Mouse (Mus musculus): ENCODE results near the gene Arhgef33. TPM values are rescaled to one million over a fixed set of nuclear protein-coding genes. Genes with fewer than 3 reads are reported as not detected.

Arhgef33 gene
- polyA plus RNA-seq, 1 experiment from 2014 or later: 1.5 TPM

- Histone ChIP-seq H3K4me3 (no peak overlapping the region), H3K9me3 (no peaks in the 10 kb centered on the region)
- 94% methylated on average over 5 of the region's 5 CpGs for WGBS
Measured at GRCm38 (mm10) chr17:80298844-80299243, 8.4 kb upstream of the Arhgef33 start.

GRCm38 (mm10) chr17:80311761-80312160 lies 4.6 kb downstream of the Arhgef33 start:
- Histone ChIP-seq H3K27me3 (no peaks in the 10 kb centered on the region), H3K4me3 (no peak overlapping the region), H3K9ac (replicated peaks) (no peak overlapping the region), H3K9me3 (no peaks in the 10 kb centered on the region), H3K27ac (replicated peaks) (no peak overlapping the region), H3K36me3 (no peaks in the 10 kb centered on the region), H3K4me1 (peaks cover 7% of the 10 kb centered on the region), H3K4me2 (replicated peaks) (no peak overlapping the region)
- no peak for ATAC-seq (ENCODE audit: low FRiP score, low read depth)
- 63% methylated on average over 9 of the region's 9 CpGs for WGBS

More at GRCm38 (mm10) chr17:80298844-80299243, 8.4 kb upstream of the Arhgef33 start:
- no peak overlapping the region for H3K4me2 ChIP-seq (replicated peaks)
- no peak overlapping the region for H3K27ac ChIP-seq (replicated peaks)
- no peak overlapping the region for H3K9ac ChIP-seq (replicated peaks)
- no peaks in the 10 kb centered on the region for H3K36me3 ChIP-seq
- H3K4me1 ChIP-seq: no peaks in the 10 kb centered on the region
- no peaks in the 10 kb centered on the region for H3K27me3 ChIP-seq
- no peak for ATAC-seq (ENCODE audit: low FRiP score, low read depth)

- H3K36me3 ChIP-seq: no peaks in the 10 kb centered on the region
- no peaks in the 10 kb centered on the region for H3K27me3 ChIP-seq
- no peak overlapping the region for H3K4me2 ChIP-seq (replicated peaks)
- H3K9me3 ChIP-seq: no peaks in the 10 kb centered on the region
- peaks cover 7% of the 10 kb centered on the region for H3K4me1 ChIP-seq
- H3K27ac ChIP-seq (replicated peaks): no peak overlapping the region
- no peak for ATAC-seq (ENCODE audit: low FRiP score, low read depth)
- H3K4me3 ChIP-seq: no peak overlapping the region
- no peak overlapping the region for H3K9ac ChIP-seq (replicated peaks)
- 89% methylated on average over 4 of the region's 4 CpGs for WGBS
Measured at GRCm38 (mm10) chr17:80312405-80312804, 5.2 kb downstream of the Arhgef33 start.

GRCm38 (mm10) chr17:80322228-80322627 lies 15.0 kb downstream of the Arhgef33 start:
- H3K4me1 ChIP-seq: 0 out of 2 replicates have a peak, but pooled peaks cover 2% of the 10 kb centered on the region
- no peak overlapping the region for H3K4me2 ChIP-seq (replicated peaks)
- no peak overlapping the region for H3K9ac ChIP-seq (replicated peaks)
- no peaks in the 10 kb centered on the region for H3K27me3 ChIP-seq
- H3K9me3 ChIP-seq: no peaks in the 10 kb centered on the region
- no peak for ATAC-seq (ENCODE audit: low FRiP score, low read depth)
- H3K36me3 ChIP-seq: no peaks in the 10 kb centered on the region
- H3K4me3 ChIP-seq: no peak overlapping the region
- no peak overlapping the region for H3K27ac ChIP-seq (replicated peaks)
- WGBS: 88% methylated on average over 6 of the region's 6 CpGs

GRCm38 (mm10) chr17:80323015-80323414 lies 15.8 kb downstream of the Arhgef33 start:
- Histone ChIP-seq H3K27me3 (no peaks in the 10 kb centered on the region), H3K9ac (replicated peaks) (no peak overlapping the region), H3K4me1 (0 out of 2 replicates have a peak, but pooled peaks cover 2% of the 10 kb centered on the region), H3K4me3 (no peak overlapping the region), H3K4me2 (replicated peaks) (no peak overlapping the region), H3K36me3 (no peaks in the 10 kb centered on the region), H3K27ac (replicated peaks) (no peak overlapping the region), H3K9me3 (no peaks in the 10 kb centered on the region)
- 84% methylated on average over 4 of the region's 4 CpGs for WGBS
- no peak for ATAC-seq (ENCODE audit: low FRiP score, low read depth)

- H3K4me1 ChIP-seq: 0 out of 2 replicates have a peak, but pooled peaks cover 2% of the 10 kb centered on the region
- no peak overlapping the region for H3K9ac ChIP-seq (replicated peaks)
- no peak for ATAC-seq (ENCODE audit: low FRiP score, low read depth)
- no peak overlapping the region for H3K27ac ChIP-seq (replicated peaks)
- 82% methylated on average over 8 of the region's 8 CpGs for WGBS
- H3K4me3 ChIP-seq: no peak overlapping the region
- no peaks in the 10 kb centered on the region for H3K27me3 ChIP-seq
- no peaks in the 10 kb centered on the region for H3K36me3 ChIP-seq
- no peak overlapping the region for H3K4me2 ChIP-seq (replicated peaks)
- no peaks in the 10 kb centered on the region for H3K9me3 ChIP-seq
Measured at GRCm38 (mm10) chr17:80323658-80324057, 16.5 kb downstream of the Arhgef33 start.

GRCm38 (mm10) chr17:80324521-80324920 lies 17.3 kb downstream of the Arhgef33 start:
- 0 out of 2 replicates have a peak, but pooled peaks cover 2% of the 10 kb centered on the region for H3K4me1 ChIP-seq
- ATAC-seq (ENCODE audit: low FRiP score, low read depth): no peak
- WGBS: 89% methylated on average over 7 of the region's 7 CpGs

GRCm38 (mm10) chr17:80325456-80325855 lies 18.2 kb downstream of the Arhgef33 start:
- WGBS: 88% methylated on average over 5 of the region's 5 CpGs
- no peaks in the 10 kb centered on the region for H3K36me3 ChIP-seq
- no peaks in the 10 kb centered on the region for H3K9me3 ChIP-seq
- H3K27ac ChIP-seq (replicated peaks): no peak overlapping the region
- 0 out of 2 replicates have a peak, but pooled peaks cover 2% of the 10 kb centered on the region for H3K4me1 ChIP-seq
- no peak for ATAC-seq (ENCODE audit: low FRiP score, low read depth)
- no peak overlapping the region for H3K9ac ChIP-seq (replicated peaks)
- H3K27me3 ChIP-seq: no peaks in the 10 kb centered on the region
- H3K4me3 ChIP-seq: no peak overlapping the region
- H3K4me2 ChIP-seq (replicated peaks): no peak overlapping the region

More at GRCm38 (mm10) chr17:80324521-80324920, 17.3 kb downstream of the Arhgef33 start:
- H3K36me3 ChIP-seq: no peaks in the 10 kb centered on the region
- H3K9ac ChIP-seq (replicated peaks): no peak overlapping the region
- no peak overlapping the region for H3K27ac ChIP-seq (replicated peaks)
- H3K9me3 ChIP-seq: no peaks in the 10 kb centered on the region
- no peaks in the 10 kb centered on the region for H3K27me3 ChIP-seq
- no peak overlapping the region for H3K4me2 ChIP-seq (replicated peaks)
- H3K4me3 ChIP-seq: no peak overlapping the region

GRCm38 (mm10) chr17:80326431-80326830 lies 19.2 kb downstream of the Arhgef33 start:
- 75% methylated on average over 3 of the region's 3 CpGs for WGBS
- no peaks in the 10 kb centered on the region for H3K36me3 ChIP-seq
- H3K4me1 ChIP-seq: 0 out of 2 replicates have a peak, but pooled peaks cover 2% of the 10 kb centered on the region
- no peak overlapping the region for H3K27ac ChIP-seq (replicated peaks)
- H3K4me3 ChIP-seq: no peak overlapping the region
- H3K9me3 ChIP-seq: no peaks in the 10 kb centered on the region
- no peak for ATAC-seq (ENCODE audit: low FRiP score, low read depth)
- H3K9ac ChIP-seq (replicated peaks): no peak overlapping the region
- no peaks in the 10 kb centered on the region for H3K27me3 ChIP-seq
- no peak overlapping the region for H3K4me2 ChIP-seq (replicated peaks)

- H3K27me3 ChIP-seq: no peaks in the 10 kb centered on the region
- 85% methylated on average over 2 of the region's 2 CpGs for WGBS
- H3K4me1 ChIP-seq: no peaks in the 10 kb centered on the region
- H3K27ac ChIP-seq (replicated peaks): no peak overlapping the region
- no peak overlapping the region for H3K9ac ChIP-seq (replicated peaks)
- no peak overlapping the region for H3K4me3 ChIP-seq
- no peaks in the 10 kb centered on the region for H3K9me3 ChIP-seq
- H3K4me2 ChIP-seq (replicated peaks): no peak overlapping the region
- H3K36me3 ChIP-seq: no peaks in the 10 kb centered on the region
- ATAC-seq (ENCODE audit: low FRiP score, low read depth): no peak
Measured at GRCm38 (mm10) chr17:80332386-80332785, 25.2 kb downstream of the Arhgef33 start.

- no peak overlapping the region for H3K27ac ChIP-seq (replicated peaks)
- H3K9me3 ChIP-seq: no peaks in the 10 kb centered on the region
- peaks cover 6% of the 10 kb centered on the region; the same call in 1 of the 2 replicates for H3K27me3 ChIP-seq
- no peak overlapping the region for H3K9ac ChIP-seq (replicated peaks)
- H3K36me3 ChIP-seq: no peaks in the 10 kb centered on the region
- 80% methylated on average over 4 of the region's 4 CpGs for WGBS
- no peak overlapping the region for H3K4me3 ChIP-seq
- ATAC-seq (ENCODE audit: low FRiP score, low read depth): no peak
- peaks cover 6% of the 10 kb centered on the region; the same call in 1 of the 2 replicates for H3K4me1 ChIP-seq
- H3K4me2 ChIP-seq (replicated peaks): no peak overlapping the region
Measured at GRCm38 (mm10) chr17:80345277-80345676, 38.1 kb downstream of the Arhgef33 start.

- no peak overlapping the region for H3K27ac ChIP-seq (replicated peaks)
- H3K4me3 ChIP-seq: no peak overlapping the region
- H3K4me1 ChIP-seq: peaks cover 6% of the 10 kb centered on the region; the same call in 1 of the 2 replicates
- no peak overlapping the region for H3K9ac ChIP-seq (replicated peaks)
- H3K4me2 ChIP-seq (replicated peaks): no peak overlapping the region
- H3K36me3 ChIP-seq: no peaks in the 10 kb centered on the region
- no peaks in the 10 kb centered on the region for H3K9me3 ChIP-seq
- 13% methylated on average over 11 of the region's 11 CpGs for WGBS
- no peak for ATAC-seq (ENCODE audit: low FRiP score, low read depth)
- peaks cover 6% of the 10 kb centered on the region; the same call in 1 of the 2 replicates for H3K27me3 ChIP-seq
Measured at GRCm38 (mm10) chr17:80346591-80347125, 39.5 kb downstream of the Arhgef33 start.
